Mouse (Mus musculus) liver, embryonic 14.5 days (tissue): ENCODE data around the gene Myl3. TPM values are rescaled to one million over a fixed set of nuclear protein-coding genes. Genes with fewer than 3 reads are reported as not detected.

Source experiments
- ATAC-seq: fragments of 200-750 bp; cut with Nextera tagmentation; 2 replicates; pipeline ENCODE4 v1.8.0; 2017; ENCODE audit warnings: moderate number of reproducible peaks, mild to moderate bottlenecking, moderate library complexity; ENCODE audit not compliant: insufficient read depth
- DNase-seq, 3 experiments: peaks; one replicate each; pipeline ENCODE4 v3.0.0-alpha.2; 2012 to 2013; ENCODE audit warnings: low read depth in 3 of 3, low spot score in 3 of 3
- H3K27ac ChIP-seq: fragments of 300-500 bp; sonication (generic); 2 replicates; pipeline ENCODE4 v1.5.1; 2014; ENCODE audit warnings: moderate library complexity, mild to moderate bottlenecking, control low read depth, inconsistent platforms
- H3K27me3 ChIP-seq: fragments of 300-500 bp; sonication (generic); 2 replicates; pipeline ENCODE4 v1.6.1; 2014; ENCODE audit warnings: mild to moderate bottlenecking, low read length, moderate library complexity; ENCODE audit not compliant: control insufficient read depth, insufficient read depth
- H3K36me3 ChIP-seq: fragments of 300-500 bp; sonication (generic); replicated peaks from 2 replicates; pipeline ENCODE4 v1.6.1; 2014; ENCODE audit warnings: low read depth; ENCODE audit not compliant: control insufficient read depth, insufficient read depth
- H3K4me1 ChIP-seq, 2 experiments: fragments of 200-500 bp in 1 of 2; fragments of 300-500 bp in 1 of 2; sonication (generic) in 1 of 2; replicated peaks; 2 replicates each; pipeline ENCODE4 v1.6.1; 2012 to 2014; ENCODE audit warnings: antibody characterized with exemption in 1 of 2, inconsistent platforms in 1 of 2, low read length in 1 of 2; ENCODE audit not compliant: control insufficient read depth in 2 of 2, insufficient read depth in 2 of 2
- H3K4me2 ChIP-seq: fragments of 300-500 bp; sonication (generic); 2 replicates; pipeline ENCODE4 v1.6.1; 2014; ENCODE audit warnings: low read depth, mild to moderate bottlenecking, control low read depth, moderate library complexity
- H3K4me3 ChIP-seq, 2 experiments: fragments of 200-500 bp in 1 of 2; fragments of 300-500 bp in 1 of 2; sonication (generic) in 1 of 2; 2 replicates each; pipeline ENCODE4 v1.5.1; 2012 to 2014; ENCODE audit warnings: low read depth in 2 of 2, low read length in 2 of 2, mild to moderate bottlenecking in 2 of 2, control low read depth in 1 of 2, inconsistent platforms in 1 of 2, moderate library complexity in 1 of 2; ENCODE audit not compliant: insufficient read depth in 1 of 2
- H3K9ac ChIP-seq: fragments of 300-500 bp; sonication (generic); replicated peaks from 2 replicates; pipeline ENCODE4 v1.6.1; 2014; ENCODE audit warnings: mild to moderate bottlenecking, control low read depth, moderate library complexity
- H3K9me3 ChIP-seq: fragments of 300-500 bp; sonication (generic); 2 replicates; pipeline ENCODE4 v1.6.1; 2016; ENCODE audit warnings: low read length, mixed read lengths; ENCODE audit not compliant: control insufficient read depth
- CTCF ChIP-seq: IDR thresholded peaks from 2 replicates; pipeline ENCODE4 v1.5.1; 2016; ENCODE audit warnings: antibody characterized with exemption, low read depth, control low read depth
- EP300 ChIP-seq: IDR thresholded peaks from 2 replicates; pipeline ENCODE4 v1.6.1; 2016; ENCODE audit warnings: antibody characterized with exemption, low read depth
- WGBS: fragments of 180-500 bp; shearing (Covaris S2); extraction: QIAGEN DNeasy Blood & Tissue Kit; methylation state at CpG from one replicate; pipeline ENCODE4 v1.1.7; 2014; ENCODE audit not compliant: insufficient replicate concordance; 5-methylcytosine and 5-hydroxymethylcytosine counted together
- polyA plus RNA-seq, 2 experiments: library from polyadenylated mRNA; depleted of rRNA in 1 of 2; stranded (reverse) in 1 of 2; unstranded in 1 of 2; fragments of >200 nt; fragmentation: Nextera tagmentation in 1 of 2; extraction: Ambion mirVana in 1 of 2; gene quantifications; 2 replicates each; pipeline versions ENCODE4 v1.2.1 to v1.2.3; 2012 to 2014

Gene Myl3
- 0.10 TPM in 1 of 2 replicates, not detected in the other for polyA plus RNA-seq (2012; rRNA removed)
- polyA plus RNA-seq (2014; fragmentation: Nextera tagmentation; extraction: Ambion mirVana): 0.18 TPM in 1 of 2 replicates, not detected in the other

GRCm38 (mm10) chr9:110741711-110742294 lies at the start of gene Myl3:
Gene Myl3, plus strand, starts transcription at chr9:110741861.
- H3K27ac ChIP-seq: no peak within 1 kb of the TSS
- H3K9me3 ChIP-seq: no peaks in the 10 kb centered on the region
- H3K4me2 ChIP-seq: peak within 1 kb of the TSS; percentile 56
- H3K36me3 ChIP-seq: no peaks in the 10 kb centered on the region
- H3K4me1 ChIP-seq: peaks cover 0 to 16% of the 10 kb centered on the region in 2 experiments; a peak in 2 of 4 replicates
- peak within 1 kb of the TSS; percentile 52 to 53 for H3K4me3 ChIP-seq
- no peak within 1 kb of the TSS for H3K9ac ChIP-seq
- TF ChIP-seq EP300: no peak
- no peak for TF ChIP-seq CTCF
- 6% methylated on average over 17 of the region's 17 CpGs for WGBS
- no peak for ATAC-seq
- DNase-seq: no peak
- peaks cover 56% of the 10 kb centered on the region for H3K27me3 ChIP-seq

DNA sequence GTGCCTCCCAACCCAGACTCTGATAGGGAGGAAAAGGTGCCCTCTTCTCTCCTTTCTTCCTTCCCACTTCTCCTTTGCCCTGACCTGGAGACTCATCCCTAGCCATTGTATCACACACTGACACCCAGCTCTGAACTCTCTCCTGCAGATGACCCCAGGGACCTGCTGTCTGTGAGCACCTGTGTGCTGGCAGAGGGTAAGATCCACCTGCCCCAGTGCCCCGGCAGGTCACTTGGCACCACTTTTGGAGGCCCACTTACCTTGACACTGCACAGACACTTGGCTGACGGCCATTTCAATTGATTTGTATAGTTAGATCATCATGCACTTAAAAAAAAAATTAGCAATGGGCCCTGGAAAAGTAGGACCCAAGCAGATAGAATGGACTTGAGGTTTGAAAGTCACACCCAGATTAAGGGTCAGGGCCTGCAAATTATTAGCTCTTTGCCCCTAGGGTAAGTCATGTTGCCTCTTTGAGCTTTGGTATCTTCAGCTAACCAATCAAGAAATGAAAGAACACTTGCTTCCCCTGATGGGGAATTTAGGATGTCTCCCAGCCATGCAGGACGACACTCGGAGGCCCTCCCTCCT lies 46.4 kb upstream of the Myl3 start:
- H3K27ac ChIP-seq: no peak overlapping the region
- ATAC-seq: no peak
- no peak overlapping the region for H3K4me2 ChIP-seq
- DNase-seq: no peak
- peaks cover 3 to 10% of the 10 kb centered on the region in 2 experiments for H3K4me1 ChIP-seq
- 77% methylated on average over 4 of the region's 4 CpGs for WGBS
- no peak for TF ChIP-seq CTCF
- no peak for TF ChIP-seq EP300
- no peaks in the 10 kb centered on the region for H3K36me3 ChIP-seq
- H3K4me3 ChIP-seq: no peak overlapping the region
- no peak overlapping the region for H3K9ac ChIP-seq
- no peaks in the 10 kb centered on the region for H3K27me3 ChIP-seq
- no peaks in the 10 kb centered on the region for H3K9me3 ChIP-seq

DNA sequence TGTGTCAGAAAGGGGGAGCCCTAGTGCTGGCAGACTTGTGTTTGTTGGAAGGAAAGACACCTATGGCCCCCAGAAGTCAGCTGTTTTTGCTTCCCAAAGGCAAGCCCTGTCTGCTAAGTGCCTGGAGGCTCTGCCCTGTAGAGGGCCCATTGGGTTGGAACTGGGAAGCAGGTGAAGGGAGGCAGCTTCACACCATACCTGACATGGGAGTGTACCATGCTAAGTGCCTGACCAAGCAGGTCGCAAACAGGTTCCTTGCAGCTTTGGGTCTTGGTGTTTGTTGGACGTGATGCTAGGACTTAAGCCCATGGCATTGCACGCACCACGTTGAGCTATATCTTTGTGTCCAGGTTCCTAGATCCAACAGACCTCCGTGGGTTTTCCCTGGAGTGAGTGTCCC lies 45.2 kb upstream of the Myl3 start:
- Histone ChIP-seq H3K9ac (no peak overlapping the region), H3K36me3 (no peaks in the 10 kb centered on the region), H3K4me3 (no peak overlapping the region), H3K27ac (no peak overlapping the region), H3K27me3 (no peaks in the 10 kb centered on the region), H3K9me3 (no peaks in the 10 kb centered on the region), H3K4me2 (no peak overlapping the region), H3K4me1 (peaks cover 3 to 14% of the 10 kb centered on the region in 2 experiments)
- no peak for TF ChIP-seq EP300
- TF ChIP-seq CTCF: no peak
- DNase-seq: no peak
- 80% methylated on average over 5 of the region's 5 CpGs for WGBS
- no peak for ATAC-seq

- Histone ChIP-seq H3K9ac (no peak overlapping the region), H3K4me1 (peaks cover 4 to 16% of the 10 kb centered on the region in 2 experiments), H3K4me2 (no peak overlapping the region), H3K36me3 (no peaks in the 10 kb centered on the region), H3K27me3 (no peaks in the 10 kb centered on the region), H3K27ac (no peak overlapping the region), H3K4me3 (no peak overlapping the region), H3K9me3 (no peaks in the 10 kb centered on the region)
- TF ChIP-seq EP300 (no peak), CTCF (no peak)
- ATAC-seq: no peak
- no peak for DNase-seq
- WGBS: 71% methylated on average over 3 of the region's 3 CpGs
Observed at GRCm38 (mm10) chr9:110697465-110697864, 44.2 kb upstream of the Myl3 start.

DNA sequence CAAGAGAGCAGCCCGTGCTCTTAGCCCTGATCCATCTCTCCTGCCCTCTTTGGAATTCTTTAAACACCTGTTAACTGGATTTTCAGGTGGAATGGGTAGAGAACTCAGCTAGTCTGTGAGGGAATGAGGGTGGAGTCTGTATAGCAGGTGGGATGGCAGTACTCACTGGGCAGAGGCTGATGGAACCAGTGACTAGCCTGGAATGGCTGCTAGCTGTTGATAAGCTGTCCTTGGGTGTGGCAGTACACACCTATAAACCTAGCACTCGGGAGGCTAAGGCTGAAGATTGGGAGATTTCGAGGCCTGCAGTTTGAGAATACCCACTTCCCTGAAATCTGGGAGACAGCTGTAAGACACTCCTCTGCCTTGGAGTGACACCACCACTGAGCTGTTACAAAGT lies 42.1 kb upstream of the Myl3 start:
- no peaks in the 10 kb centered on the region for H3K9me3 ChIP-seq
- H3K4me1 ChIP-seq: peaks cover 7 to 18% of the 10 kb centered on the region in 2 experiments
- H3K9ac ChIP-seq: no peak overlapping the region
- no peaks in the 10 kb centered on the region for H3K27me3 ChIP-seq
- ATAC-seq: peak; percentile 93
- DNase-seq: peak; percentile 37 to 59 (median 46)
- WGBS: 27% methylated on average over 3 of the region's 3 CpGs
- peak overlapping the region; percentile 35; the same call in 1 of the 2 replicates for H3K27ac ChIP-seq
- H3K4me3 ChIP-seq: no peak overlapping the region
- H3K4me2 ChIP-seq: peak overlapping the region; percentile 37
- H3K36me3 ChIP-seq: no peaks in the 10 kb centered on the region
- TF ChIP-seq EP300: peak; percentile 63
- TF ChIP-seq CTCF: no peak
